Mouse (Mus musculus) hindbrain, embryonic 14.5 days (tissue): ENCODE measurements around the gene Fbxo28. TPM values are rescaled to one million over a fixed set of nuclear protein-coding genes. Genes with fewer than 3 reads are reported as not detected.

ENCODE experiments used
- ATAC-seq: fragments of 200-750 bp; cut with Nextera tagmentation; 2 replicates; pipeline ENCODE4 v1.8.0; 2017; ENCODE audit warnings: moderate number of reproducible peaks, mild to moderate bottlenecking, moderate TSS enrichment, moderate library complexity; ENCODE audit not compliant: low FRiP score
- DNase-seq: peaks from one replicate; pipeline ENCODE4 v3.0.0-alpha.2; 2015; ENCODE audit warnings: low spot score
- H3K27ac ChIP-seq: fragments of 300-500 bp; sonication (generic); 2 replicates; pipeline ENCODE4 v1.5.1; 2014; ENCODE audit warnings: mild to moderate bottlenecking, moderate library complexity
- H3K27me3 ChIP-seq: fragments of 300-500 bp; sonication (generic); 2 replicates; pipeline ENCODE4 v1.6.1; 2014; ENCODE audit warnings: mild to moderate bottlenecking, low read length, mixed read lengths; ENCODE audit not compliant: control insufficient read depth, insufficient read depth
- H3K36me3 ChIP-seq: fragments of 300-500 bp; sonication (generic); replicated peaks from 2 replicates; pipeline ENCODE4 v1.6.1; 2014; ENCODE audit not compliant: control insufficient read depth, insufficient read depth
- H3K4me1 ChIP-seq: fragments of 300-500 bp; sonication (generic); replicated peaks from 2 replicates; pipeline ENCODE4 v1.6.1; 2014; ENCODE audit warnings: antibody characterized with exemption, low read length, mixed read lengths; ENCODE audit not compliant: control insufficient read depth, insufficient read depth
- H3K4me2 ChIP-seq: fragments of 300-500 bp; sonication (generic); replicated peaks from 2 replicates; pipeline ENCODE4 v1.6.1; 2014; ENCODE audit warnings: mild to moderate bottlenecking, moderate library complexity
- H3K4me3 ChIP-seq: fragments of 300-500 bp; sonication (generic); replicated peaks from 2 replicates; pipeline ENCODE4 v1.5.1; 2014; ENCODE audit warnings: mild to moderate bottlenecking, low read length
- H3K9ac ChIP-seq: fragments of 300-500 bp; sonication (generic); 2 replicates; pipeline ENCODE4 v1.6.1; 2014
- H3K9me3 ChIP-seq: fragments of 300-500 bp; sonication (generic); 2 replicates; pipeline ENCODE4 v1.6.1; 2016; ENCODE audit warnings: low read length; ENCODE audit not compliant: control insufficient read depth
- WGBS: fragments of 180-500 bp; shearing (Covaris S2); extraction: QIAGEN DNeasy Blood & Tissue Kit; methylation state at CpG from one replicate; pipeline ENCODE4 v1.1.7; 2014; 5-methylcytosine and 5-hydroxymethylcytosine counted together
- polyA plus RNA-seq: library from polyadenylated mRNA; unstranded; fragments of >200 nt; fragmentation: Nextera tagmentation; extraction: Ambion mirVana; gene quantifications from 2 replicates; pipeline ENCODE4 v1.2.1, GENCODE M21; 2014

Fbxo28 gene
- polyA plus RNA-seq, 1 experiment from 2014 or later: 35.8 TPM

GRCm38 (mm10) chr1:182271632-182272031, 69.8 kb downstream of the Fbxo28 start:
- DNase-seq (no peak), ATAC-seq (no peak)
- Histone ChIP-seq H3K4me2 (no peak overlapping the region), H3K4me1 (no peaks in the 10 kb centered on the region), H3K36me3 (peaks cover 31% of the 10 kb centered on the region), H3K9ac (no peak overlapping the region), H3K27me3 (no peaks in the 10 kb centered on the region), H3K9me3 (no peaks in the 10 kb centered on the region), H3K4me3 (no peak overlapping the region), H3K27ac (no peak overlapping the region)
- WGBS: 85% methylated on average over 5 of the region's 5 CpGs

GRCm38 (mm10) chr1:182271130-182271529, 70.3 kb downstream of the Fbxo28 start:
- Histone ChIP-seq H3K9me3 (no peaks in the 10 kb centered on the region), H3K4me2 (no peak overlapping the region), H3K4me1 (no peaks in the 10 kb centered on the region), H3K36me3 (peaks cover 27% of the 10 kb centered on the region), H3K4me3 (no peak overlapping the region), H3K27ac (no peak overlapping the region), H3K9ac (no peak overlapping the region), H3K27me3 (no peaks in the 10 kb centered on the region)
- DNase-seq (no peak), ATAC-seq (no peak)
- 85% methylated on average over 5 of the region's 5 CpGs for WGBS

GRCm38 (mm10) chr1:182268317-182268716, 73.1 kb downstream of the Fbxo28 start:
- 33% methylated on average over 4 of the region's 4 CpGs for WGBS
- no peaks in the 10 kb centered on the region for H3K27me3 ChIP-seq
- no peak overlapping the region for H3K27ac ChIP-seq

GRCm38 (mm10) chr1:182266028-182266525, 75.4 kb downstream of the Fbxo28 start:
- Histone ChIP-seq H3K27me3 (no peaks in the 10 kb centered on the region), H3K9ac (no peak overlapping the region), H3K9me3 (no peaks in the 10 kb centered on the region), H3K4me2 (no peak overlapping the region), H3K4me3 (no peak overlapping the region), H3K27ac (no peak overlapping the region), H3K4me1 (no peaks in the 10 kb centered on the region), H3K36me3 (no peaks in the 10 kb centered on the region)
- no peak for ATAC-seq
- WGBS: 94% methylated on average over 9 of the region's 11 CpGs
- no peak for DNase-seq

More at GRCm38 (mm10) chr1:182268317-182268716, 73.1 kb downstream of the Fbxo28 start:
- no peak overlapping the region for H3K4me2 ChIP-seq
- DNase-seq (no peak), ATAC-seq (no peak)
- no peaks in the 10 kb centered on the region for H3K4me1 ChIP-seq
- no peak overlapping the region for H3K9ac ChIP-seq
- H3K4me3 ChIP-seq: no peak overlapping the region
- peaks cover 9% of the 10 kb centered on the region; the same call in 1 of the 2 replicates for H3K36me3 ChIP-seq
- no peaks in the 10 kb centered on the region for H3K9me3 ChIP-seq

Other genes starting within 250 kb of the Fbxo28 start
- gene Srp9, start 216.9 kb downstream of the Fbxo28 start, polyA plus RNA-seq: 139 and 142 TPM in 2 replicates
- not detected in 2 replicates for gene Vmn1r1, start 177.1 kb downstream of the Fbxo28 start, polyA plus RNA-seq
- 102 and 115 TPM in 2 replicates for gene Degs1, start 58.8 kb downstream of the Fbxo28 start, polyA plus RNA-seq
- 19.5 and 21.6 TPM in 2 replicates for gene Trp53bp2, start 67.5 kb upstream of the Fbxo28 start, polyA plus RNA-seq
- 80.5 and 81.0 TPM in 2 replicates for gene Capn2, start 176.0 kb upstream of the Fbxo28 start, polyA plus RNA-seq
- not detected in 2 replicates for gene Capn8, start 223.4 kb upstream of the Fbxo28 start, polyA plus RNA-seq